Mouse (Mus musculus) frontal cortex, adult 2 months (tissue): Measurements from ENCODE around the gene Ube2l3. TPM values are rescaled to one million over a fixed set of nuclear protein-coding genes. Genes with fewer than 3 reads are reported as not detected.

Source experiments
- DNase-seq, 2 experiments: peaks; one replicate each; pipeline ENCODE4 v3.0.0; 2022; ENCODE audit warnings: low spot score in 1 of 2; ENCODE audit errors: extremely low spot score in 1 of 2
- polyA plus RNA-seq: library from polyadenylated mRNA; depleted of rRNA; stranded (reverse); fragments of >200 nt; gene quantifications from 2 replicates; pipeline ENCODE4 v1.2.3, GENCODE M21; 2012

Ube2l3 gene
- polyA plus RNA-seq, 1 experiment = 131 TPM

- DNase-seq = no peak
Measured at GRCm38 (mm10) chr16:17151874-17152273, 50.6 kb downstream of the Ube2l3 start.

DNA sequence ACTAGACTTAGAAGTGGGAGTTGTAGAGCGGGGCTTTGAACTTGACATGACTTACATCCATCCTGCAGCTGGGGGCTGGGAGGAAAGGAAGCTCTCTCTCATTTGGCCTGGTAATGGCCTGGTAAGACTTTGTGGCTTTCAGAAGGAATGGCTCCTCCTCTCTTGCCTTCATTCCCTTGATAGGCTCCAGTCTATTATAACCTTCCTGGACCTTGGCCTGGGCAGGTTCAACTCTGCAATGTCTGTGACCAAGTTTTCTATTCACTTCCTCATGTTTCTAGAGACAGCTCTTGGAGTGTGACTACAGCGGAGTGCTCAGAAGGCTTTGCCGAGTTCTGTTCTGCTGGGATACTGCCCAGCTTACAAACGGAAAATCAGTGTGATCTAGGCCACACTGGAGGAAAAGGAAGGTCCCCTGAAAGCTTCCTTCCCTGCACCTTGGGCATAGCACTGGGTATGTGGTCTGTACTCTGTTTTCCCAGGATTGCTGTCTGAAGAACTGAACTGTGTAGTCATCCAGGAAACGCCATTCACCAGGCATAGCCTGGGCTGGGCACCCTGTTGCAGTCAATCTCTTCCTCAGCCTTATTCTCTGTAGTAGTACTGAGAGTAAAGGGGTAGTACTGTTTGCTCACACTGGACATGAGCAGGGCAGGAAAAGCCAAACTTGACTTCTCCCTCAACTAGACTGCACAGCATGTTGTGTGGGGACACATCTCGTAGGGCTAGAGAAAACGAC, 51.8 kb downstream of the Ube2l3 start:
- DNase-seq = no peak

GRCm38 (mm10) chr16:17148084-17148483, 54.4 kb downstream of the Ube2l3 start:
- DNase-seq = no peak

DNA sequence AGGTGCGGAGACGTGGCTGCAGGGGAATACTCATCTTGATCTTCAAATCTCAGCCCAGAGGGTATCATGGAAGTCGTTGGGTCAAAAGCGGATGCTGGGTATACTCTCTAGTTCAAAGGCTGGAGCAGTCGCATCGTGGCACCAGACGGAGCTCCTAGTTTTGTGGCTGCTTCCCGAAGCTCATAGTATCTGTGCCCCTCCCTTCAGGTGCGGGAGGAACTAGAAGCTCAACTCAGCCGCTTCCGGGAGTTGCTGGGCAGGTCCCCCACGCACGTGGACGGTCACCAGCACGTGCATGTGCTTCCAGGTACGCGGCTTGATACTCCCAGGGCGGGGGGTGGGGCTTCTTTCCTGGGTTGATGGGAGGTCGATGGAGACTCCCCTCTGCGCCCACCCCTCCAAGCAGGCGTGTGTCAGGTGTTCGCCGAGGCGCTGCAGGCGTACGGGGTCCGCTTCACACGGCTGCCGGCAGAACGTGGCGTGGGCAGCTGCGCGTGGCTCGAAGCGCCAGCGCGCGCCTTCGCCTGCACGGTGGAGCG, 55.0 kb downstream of the Ube2l3 start:
- peak in 1 of 2 experiments; percentile 41 for DNase-seq

- peak; percentile 51 to 85 for DNase-seq
Measured at GRCm38 (mm10) chr16:17146772-17147235, 55.6 kb downstream of the Ube2l3 start, which contains the start of gene Ccdc116. Ccdc116 (minus strand) TSS chr16:17147229.

DNA sequence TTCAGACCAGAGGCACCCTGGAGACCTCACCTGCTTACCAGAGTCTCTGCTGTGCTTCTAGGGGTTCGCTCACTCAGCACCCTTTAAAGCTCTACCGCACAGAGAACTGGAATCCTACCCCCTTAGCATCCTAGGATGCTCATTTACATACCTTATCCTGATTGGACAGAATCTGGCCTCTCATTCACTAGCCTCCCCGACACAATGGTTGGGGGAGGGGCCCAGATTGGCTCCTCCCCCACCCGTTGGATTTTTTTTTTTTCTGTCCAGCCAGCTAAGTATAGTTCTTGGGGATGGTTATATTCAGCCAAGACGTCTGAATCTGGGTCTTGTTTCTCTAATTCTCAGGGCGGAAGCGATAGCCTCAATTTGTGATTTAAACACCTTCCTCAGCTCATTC, 58.1 kb downstream of the Ube2l3 start, which contains the start of gene Ydjc:
TSS of gene Ydjc (plus strand) at position 283 of the 400 bp plus-strand sequence.
- no peak for DNase-seq

- no peak for DNase-seq
Measured at GRCm38 (mm10) chr16:17137355-17137754, 65.1 kb downstream of the Ube2l3 start.

DNA sequence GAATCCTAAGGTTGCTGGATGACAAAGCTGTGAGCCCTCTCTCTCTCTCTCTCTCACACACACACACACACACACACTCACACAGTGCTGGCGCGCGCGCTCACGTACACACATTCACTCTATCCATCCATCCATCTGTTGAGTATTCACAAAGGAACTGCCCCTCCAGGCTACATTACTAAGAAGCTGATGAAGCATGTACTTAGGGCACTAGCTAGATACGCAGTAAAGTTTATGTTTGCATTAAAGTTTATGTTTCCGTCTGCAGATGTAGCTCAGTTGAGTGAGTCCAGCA, 69.6 kb downstream of the Ube2l3 start:
- no peak for DNase-seq

DNA sequence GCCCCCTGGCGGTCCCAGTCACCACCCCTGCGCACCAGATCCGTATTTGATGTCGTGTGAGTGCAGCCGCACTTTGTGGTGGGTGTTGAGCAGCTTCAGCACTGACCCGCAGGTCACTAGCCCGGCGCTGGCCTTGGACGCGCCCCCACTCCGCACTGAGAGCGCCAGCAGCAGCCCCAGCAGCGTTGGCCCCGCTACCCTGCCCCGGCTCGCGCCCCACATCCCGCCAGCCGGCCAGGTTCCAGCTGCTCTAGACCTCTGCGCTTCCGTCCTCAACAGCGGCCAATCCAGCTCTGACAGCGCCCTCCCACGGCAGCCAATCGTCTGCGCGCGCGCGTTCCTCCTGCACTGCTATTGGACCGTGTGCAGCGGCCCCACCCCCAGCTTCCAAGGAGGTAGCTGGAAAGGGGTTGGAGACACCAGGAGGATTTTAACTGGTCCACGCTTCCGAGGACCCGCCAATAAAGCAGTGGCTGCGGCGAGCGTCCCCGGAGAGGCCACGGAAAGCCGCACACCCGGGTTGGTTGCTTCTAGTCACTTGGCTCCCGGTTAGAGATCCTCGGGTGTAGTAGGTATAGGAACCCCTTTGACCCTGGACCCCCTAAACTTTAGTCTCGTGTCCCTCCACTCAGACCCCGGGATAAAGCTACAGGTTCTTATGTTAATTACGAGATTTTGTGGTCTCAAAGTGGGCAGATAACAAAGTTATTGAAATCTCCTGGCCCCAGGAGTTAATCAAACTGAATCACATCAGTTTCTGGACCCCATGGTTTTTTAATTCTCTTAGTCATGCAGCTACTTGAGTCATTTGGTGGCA, 70.2 kb downstream of the Ube2l3 start, which contains the start of gene Sdf2l1:
TSS of gene Sdf2l1 (minus strand) at position 295 of the 817 bp plus-strand sequence.
- DNase-seq = peak; percentile 94 to 99

- DNase-seq = no peak
Measured at GRCm38 (mm10) chr16:17131191-17132088, 71.0 kb downstream of the Ube2l3 start.

DNA sequence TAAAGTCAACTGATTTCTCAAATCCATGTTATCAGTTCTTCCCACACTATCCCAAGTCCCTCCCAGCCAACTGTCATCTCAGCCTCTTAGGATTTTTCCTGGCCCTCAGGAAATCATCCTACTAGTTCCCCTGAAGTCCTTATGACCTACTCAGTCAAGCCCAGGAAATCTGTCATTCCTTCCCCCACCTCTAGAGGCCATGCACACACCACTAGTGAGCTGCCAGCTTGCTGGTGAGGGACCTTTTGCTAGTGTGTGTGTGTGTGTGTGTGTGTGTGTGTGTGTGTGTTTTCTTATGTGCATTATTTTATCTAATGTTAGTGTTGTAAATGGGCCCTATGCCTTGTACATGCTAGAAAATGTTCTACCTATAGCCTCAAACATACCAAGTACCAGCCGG, 75.2 kb downstream of the Ube2l3 start:
- peak in 1 of 2 experiments; percentile 68 for DNase-seq

GRCm38 (mm10) chr16:17124871-17125520, 77.5 kb downstream of the Ube2l3 start, which contains the start of gene 2610318N02Rik:
2610318N02Rik (minus strand) TSS chr16:17125167.
- peak; percentile 37 to 76 for DNase-seq

DNA sequence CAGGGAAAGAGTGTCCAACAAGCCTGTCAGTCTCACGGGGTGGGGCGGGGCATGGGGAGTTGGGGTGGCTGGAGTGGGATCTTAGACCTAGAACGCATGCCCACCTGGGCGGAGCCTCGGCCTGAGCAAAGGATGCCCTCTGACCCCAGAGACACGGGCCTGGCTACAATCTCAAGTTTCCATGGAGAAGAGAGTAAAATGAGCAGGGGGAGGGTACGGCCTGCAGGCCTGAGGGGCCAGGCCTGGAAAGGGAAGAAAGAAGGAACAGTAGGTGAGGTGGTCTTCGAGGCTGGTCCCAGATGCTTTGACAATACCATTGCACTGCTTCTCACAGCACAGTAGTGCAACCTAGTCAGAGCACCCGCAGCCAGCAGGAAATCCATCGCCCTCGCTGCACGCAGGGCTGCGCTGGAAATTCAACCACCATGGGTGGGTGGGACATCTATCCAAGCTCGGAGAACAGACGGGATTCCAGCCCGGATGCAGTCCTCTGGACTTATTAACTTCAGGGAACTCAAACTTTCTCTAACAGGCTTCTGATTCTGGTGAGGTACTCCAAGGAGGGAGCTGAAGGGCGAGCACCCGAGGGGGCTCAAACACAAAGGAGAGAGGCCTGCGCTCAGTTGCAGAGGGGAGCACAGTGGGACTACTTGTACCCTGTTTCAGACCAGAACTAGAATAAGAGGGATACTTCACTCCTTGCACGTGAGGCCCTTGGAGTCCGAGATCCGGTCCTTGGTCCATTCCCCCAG, 78.2 kb downstream of the Ube2l3 start:
- no peak for DNase-seq

DNA sequence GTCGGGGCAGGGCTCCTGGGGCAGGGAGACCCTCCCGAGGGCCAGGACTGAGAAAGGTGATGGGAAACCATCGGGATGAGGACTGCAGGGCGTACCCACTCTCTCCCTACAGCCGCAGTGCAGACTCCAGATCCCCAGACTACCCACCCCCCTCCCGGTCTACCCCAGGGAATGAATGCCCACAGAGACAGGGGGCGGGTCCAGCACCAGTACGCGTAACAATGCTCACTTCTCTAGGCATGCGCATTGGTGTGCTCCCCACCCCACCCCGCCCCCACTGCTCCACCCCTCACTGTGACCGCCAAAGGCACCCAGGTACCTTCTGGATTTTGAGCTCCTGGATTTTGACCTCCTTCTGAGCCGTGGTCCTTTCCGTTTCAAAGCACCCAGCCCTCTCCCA, 80.9 kb downstream of the Ube2l3 start:
- DNase-seq = no peak

DNA sequence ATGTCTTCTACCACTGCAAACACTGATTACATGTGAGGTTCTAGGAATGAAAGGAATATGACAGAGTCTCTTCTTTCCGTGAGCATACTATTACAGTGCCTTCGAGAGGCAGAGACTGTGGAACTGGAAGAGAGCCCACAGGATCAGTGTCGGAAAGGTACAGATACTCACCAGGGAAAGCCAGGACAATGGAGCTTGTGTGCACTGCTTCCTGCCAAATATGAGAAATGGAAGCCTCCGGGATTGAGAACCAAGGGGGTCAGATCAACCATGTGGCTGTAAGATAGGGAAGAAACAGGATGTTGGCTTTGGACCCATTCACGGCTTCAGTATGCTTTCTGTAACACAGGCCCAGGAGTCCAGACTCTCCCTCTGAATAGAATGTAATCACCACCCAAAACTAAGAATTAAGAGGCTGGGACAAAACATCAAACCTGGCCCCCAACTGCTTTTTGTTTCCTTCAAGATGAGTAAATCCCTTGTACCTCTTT, 85.1 kb downstream of the Ube2l3 start:
- DNase-seq = no peak

DNA sequence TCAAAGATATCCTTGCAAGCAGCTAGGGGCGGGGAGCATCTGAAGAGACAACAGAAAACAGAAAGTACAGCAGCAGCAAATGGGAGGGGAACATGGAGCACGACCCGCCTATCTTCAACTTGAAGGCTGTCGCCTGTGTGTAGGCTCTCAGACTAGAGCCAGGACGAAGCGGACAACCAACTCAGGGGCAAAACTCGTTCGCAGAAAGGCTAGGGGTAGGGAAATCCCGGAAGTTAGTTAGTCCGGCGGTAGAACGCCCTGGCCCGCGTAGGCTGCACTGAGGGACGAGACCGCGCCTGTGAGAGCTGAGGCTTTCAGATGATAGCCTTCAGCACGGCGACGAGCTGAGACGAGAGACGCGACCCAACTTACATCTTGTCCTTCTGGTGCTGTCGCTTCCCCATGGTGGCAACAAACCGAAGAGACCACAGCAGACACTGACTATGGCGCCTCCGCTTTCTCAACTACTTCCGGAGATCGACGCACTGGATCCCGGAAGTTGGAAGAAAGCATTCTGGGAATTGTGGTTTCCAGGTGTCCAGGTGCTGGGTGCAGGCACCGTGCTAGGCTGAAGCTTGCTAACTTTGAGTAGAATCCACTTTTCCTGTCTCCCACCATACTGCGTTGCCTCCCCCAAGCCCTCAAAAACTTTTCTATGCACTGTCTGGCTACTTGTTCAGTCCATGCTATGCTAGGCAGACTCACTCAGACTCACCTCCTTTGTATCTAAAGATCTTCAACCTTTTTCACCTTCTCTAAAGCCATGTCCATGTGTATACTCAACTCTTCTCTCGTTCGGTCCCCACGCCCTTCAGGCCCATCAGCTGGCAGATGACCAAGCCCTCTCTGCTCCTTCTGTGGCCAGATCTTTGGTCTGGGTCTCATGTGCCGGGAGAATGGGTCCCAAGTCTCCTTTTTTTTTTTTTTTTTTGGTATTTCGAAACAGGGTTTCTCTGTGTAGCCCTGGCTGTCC, 91.4 kb downstream of the Ube2l3 start, which contains the start of gene Ppil2:
TSS of gene Ppil2 (minus strand) at position 487 of the 973 bp plus-strand sequence.
- peak; percentile 56 to 82 for DNase-seq

DNA sequence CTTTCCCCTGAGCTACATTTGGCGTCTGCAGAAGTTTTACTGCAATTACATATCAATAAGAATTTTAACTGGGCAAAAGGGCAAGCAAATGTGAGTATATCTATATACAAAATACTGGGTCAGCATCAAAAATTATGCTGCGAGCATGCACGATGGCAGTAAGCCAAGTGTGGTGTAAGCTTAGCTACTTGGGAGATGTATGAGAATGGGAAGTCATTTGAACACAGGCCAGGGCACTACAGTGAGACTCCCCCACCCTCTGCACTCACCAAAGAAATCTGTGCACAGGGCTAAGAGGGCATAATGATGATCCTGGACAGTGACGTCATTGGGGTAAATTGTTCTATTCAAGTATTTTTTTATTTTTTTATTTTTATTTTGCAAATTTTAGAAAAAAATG, 97.8 kb downstream of the Ube2l3 start:
- no peak for DNase-seq
